Mouse (Mus musculus) lung, embryonic 16.5 days (tissue): ENCODE data around the gene Nme8. TPM values are rescaled to one million over a fixed set of nuclear protein-coding genes. Genes with fewer than 3 reads are reported as not detected.
A peak's percentile ranks its signal among the peaks of the same experiment; 100 is the strongest.

Experiments
- ATAC-seq: fragments of 200-750 bp; cut with Nextera tagmentation; 2 replicates; pipeline ENCODE4 v1.8.0; 2017; ENCODE audit warnings: low read depth, mild to moderate bottlenecking, moderate library complexity
- H3K27ac ChIP-seq: fragments of 300-500 bp; sonication (generic); 2 replicates; pipeline ENCODE4 v1.5.1; 2014; ENCODE audit warnings: mild to moderate bottlenecking, control low read depth, low read length
- H3K27me3 ChIP-seq: fragments of 300-500 bp; sonication (generic); 2 replicates; pipeline ENCODE4 v1.6.1; 2014; ENCODE audit warnings: low read depth, low read length, mixed read lengths; ENCODE audit not compliant: control insufficient read depth, insufficient read depth
- H3K36me3 ChIP-seq: fragments of 300-500 bp; sonication (generic); 2 replicates; pipeline ENCODE4 v1.6.1; 2014; ENCODE audit warnings: low read length; ENCODE audit not compliant: control insufficient read depth, insufficient read depth
- H3K4me1 ChIP-seq: fragments of 300-500 bp; sonication (generic); replicated peaks from 2 replicates; pipeline ENCODE4 v1.6.1; 2014; ENCODE audit warnings: low read length, mixed read lengths; ENCODE audit not compliant: control insufficient read depth, insufficient read depth
- H3K4me2 ChIP-seq: fragments of 300-500 bp; sonication (generic); 2 replicates; pipeline ENCODE4 v1.6.1; 2014; ENCODE audit warnings: low read depth, low read length, control low read depth
- H3K4me3 ChIP-seq: fragments of 300-500 bp; sonication (generic); 2 replicates; pipeline ENCODE4 v1.5.1; 2014; ENCODE audit warnings: mild to moderate bottlenecking, low read length, control low read depth
- H3K9ac ChIP-seq: fragments of 300-500 bp; sonication (generic); 2 replicates; pipeline ENCODE4 v1.6.1; 2014; ENCODE audit warnings: low read length, control low read depth
- H3K9me3 ChIP-seq: fragments of 300-500 bp; sonication (generic); 2 replicates; pipeline ENCODE4 v1.6.1; 2016; ENCODE audit warnings: low read length; ENCODE audit not compliant: control insufficient read depth
- WGBS: fragments of 180-500 bp; shearing (Covaris S2); extraction: QIAGEN DNeasy Blood & Tissue Kit; methylation state at CpG from one replicate; pipeline ENCODE4 v1.1.7; 2014; 5-methylcytosine and 5-hydroxymethylcytosine counted together
- polyA plus RNA-seq: library from polyadenylated mRNA; unstranded; fragments of >200 nt; fragmentation: Nextera tagmentation; extraction: Ambion mirVana; gene quantifications from 2 replicates; pipeline ENCODE4 v1.2.1, GENCODE M21; 2015

Nme8 gene
- polyA plus RNA-seq, 1 experiment from 2014 or later = not detected

GRCm38 (mm10) chr13:19624632-19625320, 72.8 kb downstream of the Nme8 start:
- no peak overlapping the region for H3K4me3 ChIP-seq
- no peak overlapping the region for H3K9ac ChIP-seq
- no peak overlapping the region for H3K4me2 ChIP-seq
- no peak for ATAC-seq
- H3K9me3 ChIP-seq = no peaks in the 10 kb centered on the region
- H3K27ac ChIP-seq = no peak overlapping the region
- 73% methylated on average over 11 of the region's 11 CpGs for WGBS
- peaks cover 7% of the 10 kb centered on the region for H3K4me1 ChIP-seq
- no peaks in the 10 kb centered on the region for H3K36me3 ChIP-seq
- peaks cover 8% of the 10 kb centered on the region for H3K27me3 ChIP-seq

GRCm38 (mm10) chr13:19623228-19623905, 74.2 kb downstream of the Nme8 start:
- H3K9ac ChIP-seq = peak overlapping the region; percentile 59
- no peaks in the 10 kb centered on the region for H3K36me3 ChIP-seq
- ATAC-seq = no peak
- peaks cover 7% of the 10 kb centered on the region for H3K4me1 ChIP-seq
- H3K27me3 ChIP-seq = peaks cover 8% of the 10 kb centered on the region
- no peaks in the 10 kb centered on the region for H3K9me3 ChIP-seq
- peak overlapping the region; percentile 53 for H3K4me3 ChIP-seq
- WGBS = 15% methylated on average over 29 of the region's 30 CpGs
- peak overlapping the region; percentile 94 for H3K4me2 ChIP-seq
- H3K27ac ChIP-seq = no peak overlapping the region

GRCm38 (mm10) chr13:19622573-19623227, 74.9 kb downstream of the Nme8 start, which contains the start of gene Sfrp4:
TSS of gene Sfrp4 (plus strand) at chr13:19623104.
- Histone ChIP-seq H3K4me1 (peaks cover 7% of the 10 kb centered on the region), H3K9me3 (no peaks in the 10 kb centered on the region), H3K27ac (no peak within 1 kb of the TSS), H3K9ac (peak within 1 kb of the TSS; percentile 59), H3K4me2 (peak within 1 kb of the TSS; percentile 94), H3K4me3 (peak within 1 kb of the TSS; percentile 53), H3K36me3 (no peaks in the 10 kb centered on the region), H3K27me3 (peaks cover 8% of the 10 kb centered on the region)
- peak; percentile 81 for ATAC-seq
- 4% methylated on average over 25 of the region's 25 CpGs for WGBS

GRCm38 (mm10) chr13:19619216-19619927, 78.2 kb downstream of the Nme8 start, which contains the start of gene Epdr1:
TSS of gene Epdr1 (minus strand) at chr13:19619927.
- peak within 1 kb of the TSS; percentile 99 for H3K4me2 ChIP-seq
- no peaks in the 10 kb centered on the region for H3K36me3 ChIP-seq
- no peaks in the 10 kb centered on the region for H3K9me3 ChIP-seq
- ATAC-seq = peak; percentile 81
- H3K27me3 ChIP-seq = peaks cover 8% of the 10 kb centered on the region
- WGBS = under 1% methylated on average over 45 of the region's 46 CpGs
- H3K4me3 ChIP-seq = peak within 1 kb of the TSS; percentile 74
- peaks cover 7% of the 10 kb centered on the region for H3K4me1 ChIP-seq
- H3K9ac ChIP-seq = peak within 1 kb of the TSS; percentile 89
- H3K27ac ChIP-seq = peak within 1 kb of the TSS; percentile 51

- H3K9me3 ChIP-seq = no peaks in the 10 kb centered on the region
- no peak overlapping the region for H3K27ac ChIP-seq
- peaks cover 7% of the 10 kb centered on the region for H3K4me1 ChIP-seq
- H3K4me2 ChIP-seq = peak overlapping the region; percentile 99
- peak overlapping the region; percentile 89 for H3K9ac ChIP-seq
- H3K27me3 ChIP-seq = peaks cover 7% of the 10 kb centered on the region
- 5% methylated on average over 5 of the region's 5 CpGs for WGBS
- H3K36me3 ChIP-seq = no peaks in the 10 kb centered on the region
- peak; percentile 40 for ATAC-seq
- H3K4me3 ChIP-seq = peak overlapping the region; percentile 74
Observed at GRCm38 (mm10) chr13:19618841-19619215, 78.8 kb downstream of the Nme8 start.

GRCm38 (mm10) chr13:19618081-19618480, 79.5 kb downstream of the Nme8 start:
- Histone ChIP-seq H3K4me1 (peaks cover 1% of the 10 kb centered on the region), H3K9me3 (no peaks in the 10 kb centered on the region), H3K9ac (no peak overlapping the region), H3K27ac (no peak overlapping the region), H3K4me2 (no peak overlapping the region), H3K4me3 (no peak overlapping the region), H3K36me3 (no peaks in the 10 kb centered on the region), H3K27me3 (peaks cover under 1% of the 10 kb centered on the region; the same call in 1 of the 2 replicates)
- ATAC-seq = no peak
- WGBS = 93% methylated on average over 4 of the region's 4 CpGs

GRCm38 (mm10) chr13:19614311-19614710, 83.3 kb downstream of the Nme8 start:
- 88% methylated on average over 1 of the region's 1 CpGs for WGBS
- Histone ChIP-seq H3K27ac (no peak overlapping the region), H3K9me3 (no peaks in the 10 kb centered on the region), H3K36me3 (no peaks in the 10 kb centered on the region), H3K4me1 (no peaks in the 10 kb centered on the region), H3K4me3 (no peak overlapping the region), H3K27me3 (no peaks in the 10 kb centered on the region), H3K9ac (no peak overlapping the region), H3K4me2 (no peak overlapping the region)
- no peak for ATAC-seq

- Histone ChIP-seq H3K36me3 (no peaks in the 10 kb centered on the region), H3K27me3 (no peaks in the 10 kb centered on the region), H3K4me1 (no peaks in the 10 kb centered on the region), H3K9me3 (no peaks in the 10 kb centered on the region), H3K4me3 (no peak overlapping the region), H3K4me2 (no peak overlapping the region), H3K27ac (no peak overlapping the region), H3K9ac (no peak overlapping the region)
- ATAC-seq = no peak
- 85% methylated on average over 1 of the region's 1 CpGs for WGBS
Observed at GRCm38 (mm10) chr13:19613426-19613825, 84.2 kb downstream of the Nme8 start.

GRCm38 (mm10) chr13:19612963-19613362, 84.6 kb downstream of the Nme8 start:
- WGBS = 80% methylated on average over 3 of the region's 3 CpGs
- ATAC-seq = no peak
- Histone ChIP-seq H3K4me2 (no peak overlapping the region), H3K9me3 (no peaks in the 10 kb centered on the region), H3K27me3 (no peaks in the 10 kb centered on the region), H3K4me3 (no peak overlapping the region), H3K36me3 (no peaks in the 10 kb centered on the region), H3K4me1 (no peaks in the 10 kb centered on the region), H3K9ac (no peak overlapping the region), H3K27ac (no peak overlapping the region)
